Mouse (Mus musculus) hindbrain, embryonic 10.5 days (tissue): ENCODE data around the gene Uba3. TPM values are rescaled to one million over a fixed set of nuclear protein-coding genes. Genes with fewer than 3 reads are reported as not detected.

ENCODE experiments used
- DNase-seq: peaks from one replicate; pipeline ENCODE4 v3.0.0-alpha.2; 2017; ENCODE audit warnings: low spot score
- H3K27ac ChIP-seq: fragments of 300-500 bp; sonication (generic); 2 replicates; pipeline ENCODE4 v1.5.1; 2016; ENCODE audit warnings: mild to moderate bottlenecking, moderate library complexity
- H3K27me3 ChIP-seq: fragments of 300-500 bp; sonication (generic); 2 replicates; pipeline ENCODE4 v1.6.1; 2016; ENCODE audit warnings: mild to moderate bottlenecking; ENCODE audit not compliant: poor library complexity, insufficient read depth, severe bottlenecking
- H3K36me3 ChIP-seq: fragments of 300-500 bp; sonication (generic); 2 replicates; pipeline ENCODE4 v1.6.1; 2016; ENCODE audit warnings: mild to moderate bottlenecking, moderate library complexity
- H3K4me1 ChIP-seq: fragments of 300-500 bp; sonication (generic); replicated peaks from 2 replicates; pipeline ENCODE4 v1.6.1; 2016; ENCODE audit warnings: mild to moderate bottlenecking
- H3K4me3 ChIP-seq: fragments of 300-500 bp; sonication (generic); 2 replicates; pipeline ENCODE4 v1.5.1; 2016; ENCODE audit warnings: mild to moderate bottlenecking, moderate library complexity
- H3K9me3 ChIP-seq: fragments of 300-500 bp; sonication (generic); 2 replicates; pipeline ENCODE4 v1.6.1; 2016; ENCODE audit warnings: mild to moderate bottlenecking, moderate library complexity
- WGBS: fragments of 180-500 bp; shearing (Covaris S2); methylation state at CpG from one replicate; pipeline ENCODE4 v1.1.7; 2016; 5-methylcytosine and 5-hydroxymethylcytosine counted together
- polyA plus RNA-seq: library from polyadenylated mRNA; unstranded; fragments of >200 nt; fragmentation: Nextera tagmentation; extraction: Ambion mirVana; gene quantifications from 2 replicates; pipeline ENCODE4 v1.2.1, GENCODE M21; 2016

The Uba3 gene
- polyA plus RNA-seq, 1 experiment from 2014 or later: 79.4 TPM

- peaks cover 9% of the 10 kb centered on the region; the same call in 1 of the 2 replicates for H3K36me3 ChIP-seq
- peaks cover 6% of the 10 kb centered on the region for H3K27me3 ChIP-seq
- H3K4me1 ChIP-seq: peaks cover 44% of the 10 kb centered on the region
- 85% methylated on average over 7 of the region's 7 CpGs for WGBS
- no peak overlapping the region for H3K27ac ChIP-seq
- H3K4me3 ChIP-seq: no peak overlapping the region
- no peaks in the 10 kb centered on the region for H3K9me3 ChIP-seq
- no peak for DNase-seq
These were observed 60.3 kb downstream of the Uba3 start for GRCm38 (mm10) chr6:97145156-97145555.

GRCm38 (mm10) chr6:97144359-97144758, 61.1 kb downstream of the Uba3 start:
- DNase-seq: peak; percentile 42
- Histone ChIP-seq H3K36me3 (peaks cover 17% of the 10 kb centered on the region; the same call in 1 of the 2 replicates), H3K9me3 (no peaks in the 10 kb centered on the region), H3K4me1 (peaks cover 44% of the 10 kb centered on the region), H3K4me3 (no peak overlapping the region), H3K27ac (0 out of 2 replicates have a peak overlapping the region, but pooled peaks have one; percentile 23), H3K27me3 (peaks cover 6% of the 10 kb centered on the region)
- 30% methylated on average over 7 of the region's 7 CpGs for WGBS

- Histone ChIP-seq H3K9me3 (no peaks in the 10 kb centered on the region), H3K27ac (no peak overlapping the region), H3K4me1 (peaks cover 26% of the 10 kb centered on the region), H3K4me3 (no peak overlapping the region), H3K27me3 (peaks cover 5% of the 10 kb centered on the region), H3K36me3 (peaks cover 19% of the 10 kb centered on the region; the same call in 1 of the 2 replicates)
- 90% methylated on average over 8 of the region's 8 CpGs for WGBS
- no peak for DNase-seq
These were observed 62.8 kb downstream of the Uba3 start for GRCm38 (mm10) chr6:97142611-97143010.

- no peak overlapping the region for H3K27ac ChIP-seq
- H3K9me3 ChIP-seq: no peaks in the 10 kb centered on the region
- no peak for DNase-seq
- H3K4me3 ChIP-seq: no peak overlapping the region
- no peaks in the 10 kb centered on the region for H3K27me3 ChIP-seq
- peaks cover 19% of the 10 kb centered on the region; the same call in 1 of the 2 replicates for H3K36me3 ChIP-seq
- 83% methylated on average over 7 of the region's 7 CpGs for WGBS
- H3K4me1 ChIP-seq: peaks cover 18% of the 10 kb centered on the region
These were observed 63.6 kb downstream of the Uba3 start for GRCm38 (mm10) chr6:97141811-97142210.

Other genes with a start within 250 kb of the Uba3 start
- 3.7 and 5.7 TPM in 2 replicates for gene Fam19a4, start 145.2 kb downstream of the Uba3 start, polyA plus RNA-seq
- 8.7 and 11.0 TPM in 2 replicates for gene Eogt, start 56.5 kb downstream of the Uba3 start, polyA plus RNA-seq
- 20.7 and 24.4 TPM in 2 replicates for gene Tmf1, start 26.5 kb downstream of the Uba3 start, polyA plus RNA-seq
- 42.4 and 65.4 TPM in 2 replicates for gene Arl6ip5, start 5.0 kb upstream of the Uba3 start, polyA plus RNA-seq
- gene Lmod3, start 47.1 kb upstream of the Uba3 start, polyA plus RNA-seq: not detected in 2 replicates